Mouse (Mus musculus) liver, embryonic 14.5 days (tissue): Measurements from ENCODE around the gene Dvl2.

Source experiments
- CTCF ChIP-seq: IDR thresholded peaks from 2 replicates; pipeline ENCODE4 v1.5.1; 2016; ENCODE audit warnings: antibody characterized with exemption, low read depth, control low read depth
- EP300 ChIP-seq: IDR thresholded peaks from 2 replicates; pipeline ENCODE4 v1.6.1; 2016; ENCODE audit warnings: antibody characterized with exemption, low read depth

DNA sequence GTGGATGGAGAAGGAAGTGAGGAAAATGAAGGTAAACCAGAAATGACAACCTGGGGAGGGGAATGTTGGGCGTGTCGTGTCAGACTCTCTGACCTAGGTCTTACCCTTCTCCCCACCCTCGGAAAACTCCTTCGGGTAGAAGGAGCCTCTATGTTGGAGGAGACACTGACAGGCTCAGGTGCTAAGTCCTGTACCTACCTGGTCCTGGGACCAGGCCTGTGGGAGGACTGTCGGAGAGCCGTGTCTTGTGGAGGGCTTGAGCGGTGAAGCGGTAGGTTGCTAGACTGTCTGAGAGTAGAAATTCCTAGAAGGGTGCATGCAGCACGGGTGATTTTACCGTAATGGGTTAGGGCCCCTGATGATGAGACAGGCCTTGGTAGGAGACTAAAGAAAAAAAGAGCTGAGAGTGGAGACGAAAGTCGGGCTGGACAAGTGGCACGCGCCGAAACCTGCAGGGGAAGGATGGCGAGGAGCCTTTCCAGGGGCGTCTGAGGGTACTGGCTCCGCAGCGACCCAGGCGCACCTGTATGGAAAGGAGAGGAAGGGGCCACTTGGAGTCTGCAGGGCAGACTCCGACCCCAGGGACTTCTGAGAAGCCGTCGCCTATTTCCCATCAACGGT is 35.6 kb upstream of the Dvl2 start, which contains the start of gene Cldn7:
- TF ChIP-seq CTCF (no peak), EP300 (no peak)
